ENCODE assay signal across 8 mouse cellular contexts in genomic region chr4:126162544-126163066, GRCm38 (mm10). TPM values are rescaled to one million over a fixed set of nuclear protein-coding genes. Genes with fewer than 3 reads are reported as not detected.
DNase-seq lines count a peak whose midpoint lies in the region; ATAC-seq lines count a peak whose summit lies in the region.

No protein-coding gene starts in this region.

- H3K9ac ChIP-seq in embryonic facial prominence, embryonic 15.5 days = peak overlapping the region; percentile 90
- peak overlapping the region; percentile 88 for H3K9ac ChIP-seq in limb, embryonic 12.5 days (replicated peaks)
- H3K9ac ChIP-seq in midbrain, embryonic 14.5 days (replicated peaks; ENCODE audit: low read length) = peak overlapping the region; percentile 65

- peak; percentile 93 for ATAC-seq in embryonic facial prominence, embryonic 15.5 days (ENCODE audit: insufficient number of reproducible peaks, low FRiP score, low TSS enrichment, low read depth)
- ATAC-seq in limb, embryonic 12.5 days (ENCODE audit: insufficient number of reproducible peaks, insufficient read depth, low FRiP score, low TSS enrichment, low read depth) = peak; percentile 91
- peak; percentile 84 for ATAC-seq in midbrain, embryonic 14.5 days (ENCODE audit: low FRiP score, low TSS enrichment)

- no peaks in the 10 kb centered on the region for H3K9me3 ChIP-seq in embryonic facial prominence, embryonic 15.5 days (replicated peaks)
- H3K9me3 ChIP-seq in limb, embryonic 12.5 days = no peaks in the 10 kb centered on the region
- H3K9me3 ChIP-seq in midbrain, embryonic 14.5 days (ENCODE audit: control insufficient read depth, low read length) = no peaks in the 10 kb centered on the region

- peaks cover 28% of the 10 kb centered on the region for H3K4me1 ChIP-seq in embryonic facial prominence, embryonic 15.5 days
- peaks cover 17% of the 10 kb centered on the region for H3K4me1 ChIP-seq in limb, embryonic 12.5 days (replicated peaks)
- peaks cover 9% of the 10 kb centered on the region for H3K4me1 ChIP-seq in midbrain, embryonic 14.5 days (ENCODE audit: control insufficient read depth, insufficient read depth, low read length)

- under 1% methylated on average over 44 of the region's 44 CpGs for WGBS in embryonic facial prominence, embryonic 15.5 days
- WGBS in limb, embryonic 12.5 days = 1% methylated on average over 44 of the region's 44 CpGs
- WGBS in midbrain, embryonic 14.5 days = under 1% methylated on average over 44 of the region's 44 CpGs

- H3K4me2 ChIP-seq in embryonic facial prominence, embryonic 15.5 days (replicated peaks) = peak overlapping the region; percentile 98
- peak overlapping the region; percentile 99 for H3K4me2 ChIP-seq in limb, embryonic 12.5 days
- H3K4me2 ChIP-seq in midbrain, embryonic 14.5 days (ENCODE audit: low read length) = peak overlapping the region; percentile 96

- DNase-seq in brain, adult 2 months (ENCODE audit: low read depth, low spot score) = peak; percentile 88
- DNase-seq in heart, adult 8-10 months (ENCODE audit: low spot score) = peak; percentile 92
- peak; percentile 92 to 93 for DNase-seq in kidney, adult 8-10 months
- peak; percentile 83 for DNase-seq in midbrain, embryonic 14.5 days
- DNase-seq in spleen, adult 12 weeks (ENCODE audit: low spot score) = peak; percentile 58
- no peak for DNase-seq in MN1 (ENCODE audit: low spot score)

- H3K4me3 ChIP-seq in embryonic facial prominence, embryonic 15.5 days (replicated peaks) = peak overlapping the region; percentile 56
- peak overlapping the region; percentile 61 for H3K4me3 ChIP-seq in limb, embryonic 12.5 days (replicated peaks)
- H3K4me3 ChIP-seq in midbrain, embryonic 14.5 days (replicated peaks; ENCODE audit: low read depth, low read length) = peak overlapping the region; percentile 45

- peak overlapping the region; percentile 91 for H3K27ac ChIP-seq in embryonic facial prominence, embryonic 15.5 days (replicated peaks)
- peak overlapping the region; percentile 83 for H3K27ac ChIP-seq in limb, embryonic 12.5 days
- no peak overlapping the region for H3K27ac ChIP-seq in midbrain, embryonic 14.5 days (replicated peaks; ENCODE audit: low read depth, low read length)

- no peaks in the 10 kb centered on the region for H3K27me3 ChIP-seq in embryonic facial prominence, embryonic 15.5 days
- no peaks in the 10 kb centered on the region for H3K27me3 ChIP-seq in limb, embryonic 12.5 days
- H3K27me3 ChIP-seq in midbrain, embryonic 14.5 days (ENCODE audit: control insufficient read depth, insufficient read depth, low read length) = no peaks in the 10 kb centered on the region

- peaks cover 20% of the 10 kb centered on the region for H3K36me3 ChIP-seq in embryonic facial prominence, embryonic 15.5 days
- peaks cover 26% of the 10 kb centered on the region for H3K36me3 ChIP-seq in limb, embryonic 12.5 days
- H3K36me3 ChIP-seq in midbrain, embryonic 14.5 days (ENCODE audit: control insufficient read depth, insufficient read depth, low read length) = peaks cover 23% of the 10 kb centered on the region

RNA-seq across cellular contexts. Expression of gene Sh3d21, which starts 0.7 kb away (rescaled TPM):
- polyA plus RNA-seq in embryonic facial prominence, embryonic 15.5 days (2015; fragmentation: Nextera tagmentation; extraction: Ambion mirVana) = 15.0 and 16.8 TPM in 2 replicates
- 1 to 10 TPM; 1.6 to 2.2 (median 2.1) TPM for total RNA-seq in heart, adult 8-10 months (2022)
- polyA plus RNA-seq in limb, embryonic 12.5 days (2016; fragmentation: Nextera tagmentation; extraction: Ambion mirVana) = 7.2 and 8.4 TPM in 2 replicates
- 0.89 and 1.1 TPM in 2 replicates for polyA plus RNA-seq in midbrain, embryonic 14.5 days (2014; fragmentation: Nextera tagmentation; extraction: Ambion mirVana)

RNA-seq across cellular contexts. Expression of gene Eva1b, which starts 15.1 kb away (rescaled TPM):
- polyA plus RNA-seq in embryonic facial prominence, embryonic 15.5 days (2015; fragmentation: Nextera tagmentation; extraction: Ambion mirVana) = 84.3 and 94.6 TPM in 2 replicates
- 10 to 100 TPM in 1 of 4 experiments, 1 to 10 TPM in 3; 7.3 to 12.4 (median 9.0) TPM for total RNA-seq in heart, adult 8-10 months (2022)
- polyA plus RNA-seq in limb, embryonic 12.5 days (2016; fragmentation: Nextera tagmentation; extraction: Ambion mirVana) = 65.6 and 67.5 TPM in 2 replicates
- 7.8 and 12.3 TPM in 2 replicates for polyA plus RNA-seq in midbrain, embryonic 14.5 days (2014; fragmentation: Nextera tagmentation; extraction: Ambion mirVana)

RNA-seq across cellular contexts. Expression of gene Thrap3, which starts 40.0 kb away (rescaled TPM):
- polyA plus RNA-seq in embryonic facial prominence, embryonic 15.5 days (2015; fragmentation: Nextera tagmentation; extraction: Ambion mirVana) = 191 and 208 TPM in 2 replicates
- 100 to 1,000 TPM; 112 to 128 (median 121) TPM for total RNA-seq in heart, adult 8-10 months (2022)
- polyA plus RNA-seq in limb, embryonic 12.5 days (2016; fragmentation: Nextera tagmentation; extraction: Ambion mirVana) = 303 and 349 TPM in 2 replicates
- polyA plus RNA-seq in midbrain, embryonic 14.5 days (2014; fragmentation: Nextera tagmentation; extraction: Ambion mirVana) = 113 and 167 TPM in 2 replicates

RNA-seq across cellular contexts. Expression of gene Stk40, which starts 58.8 kb away (rescaled TPM):
- 37.4 and 38.7 TPM in 2 replicates for polyA plus RNA-seq in embryonic facial prominence, embryonic 15.5 days (2015; fragmentation: Nextera tagmentation; extraction: Ambion mirVana)
- total RNA-seq in heart, adult 8-10 months (2022) = 10 to 100 TPM; 37.8 to 61.9 (median 52.4) TPM
- 41.1 and 45.2 TPM in 2 replicates for polyA plus RNA-seq in limb, embryonic 12.5 days (2016; fragmentation: Nextera tagmentation; extraction: Ambion mirVana)
- 21.1 and 29.4 TPM in 2 replicates for polyA plus RNA-seq in midbrain, embryonic 14.5 days (2014; fragmentation: Nextera tagmentation; extraction: Ambion mirVana)
